Mouse (Mus musculus) neural tube, embryonic 11.5 days (tissue): ENCODE measurements around the gene Hmgcl. TPM values are rescaled to one million over a fixed set of nuclear protein-coding genes. Genes with fewer than 3 reads are reported as not detected.
"Not testable (repeated sequence)": the region's sequence is repeated elsewhere in the genome, so short reads cannot be mapped to it uniquely, and the experiment has no call there.

ENCODE experiments used
- ATAC-seq: fragments of 200-750 bp; cut with Nextera tagmentation; 2 replicates; pipeline ENCODE4 v1.8.0; 2017; ENCODE audit warnings: moderate number of reproducible peaks, mild to moderate bottlenecking, moderate TSS enrichment, moderate library complexity; ENCODE audit not compliant: insufficient read depth, low FRiP score, low TSS enrichment
- DNase-seq: peaks from one replicate; pipeline ENCODE4 v3.0.0-alpha.2; 2015; ENCODE audit warnings: low spot score
- H3K27ac ChIP-seq: fragments of 300-500 bp; sonication (generic); 2 replicates; pipeline ENCODE4 v1.5.1; 2014; ENCODE audit warnings: low read depth, mild to moderate bottlenecking, low read length
- H3K27me3 ChIP-seq: fragments of 300-500 bp; sonication (generic); 2 replicates; pipeline ENCODE4 v1.6.1; 2014; ENCODE audit warnings: mild to moderate bottlenecking, low read length, mixed read lengths; ENCODE audit not compliant: control insufficient read depth, insufficient read depth
- H3K36me3 ChIP-seq: fragments of 300-500 bp; sonication (generic); 2 replicates; pipeline ENCODE4 v1.6.1; 2014; ENCODE audit warnings: mild to moderate bottlenecking, low read length, moderate library complexity, mixed read lengths; ENCODE audit not compliant: control insufficient read depth, insufficient read depth
- H3K4me1 ChIP-seq: fragments of 300-500 bp; sonication (generic); 2 replicates; pipeline ENCODE4 v1.6.1; 2014; ENCODE audit warnings: low read length, mixed read lengths; ENCODE audit not compliant: control insufficient read depth, insufficient read depth
- H3K4me2 ChIP-seq: fragments of 300-500 bp; sonication (generic); 2 replicates; pipeline ENCODE4 v1.6.1; 2014; ENCODE audit warnings: low read depth, mild to moderate bottlenecking, moderate library complexity
- H3K4me3 ChIP-seq: fragments of 300-500 bp; sonication (generic); 2 replicates; pipeline ENCODE4 v1.5.1; 2014; ENCODE audit warnings: low read depth, low read length
- H3K9ac ChIP-seq: fragments of 300-500 bp; sonication (generic); 2 replicates; pipeline ENCODE4 v1.6.1; 2014; ENCODE audit warnings: mild to moderate bottlenecking, low read length
- H3K9me3 ChIP-seq: fragments of 300-500 bp; sonication (generic); 2 replicates; pipeline ENCODE4 v1.6.1; 2016; ENCODE audit warnings: low read length; ENCODE audit not compliant: control insufficient read depth
- WGBS: fragments of 180-500 bp; shearing (Covaris S2); extraction: QIAGEN DNeasy Blood & Tissue Kit; methylation state at CpG from one replicate; pipeline ENCODE4 v1.1.7; 2014; 5-methylcytosine and 5-hydroxymethylcytosine counted together
- polyA plus RNA-seq: library from polyadenylated mRNA; unstranded; fragments of >200 nt; fragmentation: Nextera tagmentation; extraction: Ambion mirVana; gene quantifications from 2 replicates; pipeline ENCODE4 v1.2.1, GENCODE M21; 2014

Hmgcl gene
- polyA plus RNA-seq, 1 experiment from 2014 or later = 62.7 TPM

DNA sequence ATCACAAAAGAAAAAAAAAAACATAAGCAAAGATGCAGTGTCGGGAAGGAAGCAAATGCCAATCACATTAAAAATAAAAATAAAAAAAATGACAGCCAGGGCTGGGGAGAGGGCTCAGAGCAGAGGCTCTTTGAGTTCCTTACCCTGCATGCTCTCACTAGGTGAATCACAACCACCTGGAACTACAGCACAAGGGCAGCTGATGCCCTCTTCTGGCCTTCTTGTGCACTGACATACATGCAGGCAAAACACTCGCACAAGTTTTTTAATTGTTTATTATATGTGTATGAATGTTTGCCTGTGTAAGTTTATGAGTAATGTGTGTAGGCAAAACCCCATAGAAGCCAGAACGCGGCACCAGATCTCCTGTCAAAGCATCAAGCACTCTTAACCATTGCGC lies 14.4 kb upstream of the Hmgcl start:
- DNase-seq = no peak
- Histone ChIP-seq H3K4me3 (no peak overlapping the region), H3K27me3 (no peaks in the 10 kb centered on the region), H3K27ac (no peak overlapping the region), H3K4me2 (no peak overlapping the region), H3K36me3 (peaks cover 2% of the 10 kb centered on the region; the same call in 1 of the 2 replicates), H3K9me3 (no peaks in the 10 kb centered on the region), H3K4me1 (no peaks in the 10 kb centered on the region), H3K9ac (no peak overlapping the region)
- no peak for ATAC-seq
- 60% methylated on average over 5 of the region's 5 CpGs for WGBS

GRCm38 (mm10) chr4:135934708-135935500 lies 11.3 kb upstream of the Hmgcl start:
- Histone ChIP-seq H3K4me2 (no peak overlapping the region), H3K4me1 (no peaks in the 10 kb centered on the region), H3K9me3 (no peaks in the 10 kb centered on the region), H3K9ac (no peak overlapping the region), H3K36me3 (peaks cover 2% of the 10 kb centered on the region; the same call in 1 of the 2 replicates), H3K4me3 (no peak overlapping the region), H3K27me3 (no peaks in the 10 kb centered on the region), H3K27ac (no peak overlapping the region)
- 66% methylated on average over 12 of the region's 12 CpGs for WGBS
- DNase-seq (peak; percentile 30), ATAC-seq (no peak)

GRCm38 (mm10) chr4:135935502-135935901 lies 10.7 kb upstream of the Hmgcl start:
- Histone ChIP-seq H3K27me3 (no peaks in the 10 kb centered on the region), H3K4me1 (no peaks in the 10 kb centered on the region), H3K4me3 (no peak overlapping the region), H3K27ac (no peak overlapping the region), H3K9me3 (no peaks in the 10 kb centered on the region), H3K9ac (no peak overlapping the region), H3K36me3 (peaks cover 2% of the 10 kb centered on the region; the same call in 1 of the 2 replicates), H3K4me2 (no peak overlapping the region)
- DNase-seq (no peak), ATAC-seq (no peak)
- 78% methylated on average over 5 of the region's 5 CpGs for WGBS

DNA sequence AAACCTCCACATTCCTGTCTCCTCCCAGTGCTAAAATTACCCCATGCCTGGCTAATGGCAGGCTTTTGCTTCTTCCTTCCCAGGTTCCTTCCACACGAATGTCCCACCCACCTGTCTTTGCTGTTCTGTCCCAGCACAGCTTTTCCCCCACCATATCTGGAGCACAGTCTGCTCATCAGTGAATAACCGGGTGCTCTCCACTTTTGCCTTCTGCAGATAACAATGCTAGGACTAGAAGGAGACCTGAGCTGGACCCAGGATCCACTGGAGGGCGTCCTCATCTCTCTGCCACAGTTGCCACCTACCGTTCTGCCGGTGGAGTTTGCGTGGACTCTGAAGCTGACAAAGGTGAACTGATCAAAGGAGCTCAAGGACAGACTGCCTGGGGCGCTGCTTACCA lies 7.4 kb upstream of the Hmgcl start:
- DNase-seq (no peak), ATAC-seq (no peak)
- Histone ChIP-seq H3K4me1 (no peaks in the 10 kb centered on the region), H3K9me3 (no peaks in the 10 kb centered on the region), H3K9ac (no peak overlapping the region), H3K4me2 (no peak overlapping the region), H3K27me3 (no peaks in the 10 kb centered on the region), H3K4me3 (no peak overlapping the region), H3K36me3 (peaks cover 3% of the 10 kb centered on the region), H3K27ac (no peak overlapping the region)
- WGBS = 78% methylated on average over 7 of the region's 7 CpGs

DNA sequence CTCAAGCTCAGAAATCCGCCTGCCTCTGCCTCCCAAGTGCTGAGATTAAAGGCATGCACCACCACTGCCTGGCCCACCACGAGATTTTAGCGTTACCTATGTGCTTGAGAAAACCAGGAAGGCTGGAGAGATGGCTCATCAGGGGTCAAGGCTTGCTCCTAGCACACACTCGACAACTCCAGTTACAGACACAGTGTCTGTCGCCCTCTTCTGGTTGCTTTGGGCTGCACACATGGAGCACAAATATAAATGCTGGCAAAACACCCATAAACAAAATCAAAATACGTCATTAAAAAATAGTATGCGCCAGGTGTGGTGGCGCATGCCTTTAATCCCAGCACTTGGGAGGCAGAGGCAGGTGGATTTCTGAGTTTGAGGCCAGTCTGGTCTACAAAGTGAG lies 5.2 kb upstream of the Hmgcl start:
- not testable (repeated sequence) for ATAC-seq, H3K27me3 ChIP-seq, H3K9me3 ChIP-seq, H3K4me1 ChIP-seq, H3K9ac ChIP-seq, H3K4me3 ChIP-seq, H3K27ac ChIP-seq, H3K36me3 ChIP-seq, H3K4me2 ChIP-seq, DNase-seq
- 84% methylated on average over 8 of the region's 8 CpGs for WGBS

- ATAC-seq (no peak), DNase-seq (no peak)
- no peak overlapping the region for H3K4me3 ChIP-seq
- peaks cover 7% of the 10 kb centered on the region for H3K4me1 ChIP-seq
- WGBS = 89% methylated on average over 6 of the region's 6 CpGs
- no peak overlapping the region for H3K27ac ChIP-seq
- peaks cover 3% of the 10 kb centered on the region for H3K36me3 ChIP-seq
- no peak overlapping the region for H3K4me2 ChIP-seq
- H3K27me3 ChIP-seq = no peaks in the 10 kb centered on the region
- no peak overlapping the region for H3K9ac ChIP-seq
- H3K9me3 ChIP-seq = no peaks in the 10 kb centered on the region
Measured at GRCm38 (mm10) chr4:135942193-135942592, 4.1 kb upstream of the Hmgcl start.

- Histone ChIP-seq H3K27me3 (no peaks in the 10 kb centered on the region), H3K9ac (no peak overlapping the region), H3K9me3 (no peaks in the 10 kb centered on the region), H3K4me1 (peaks cover 7% of the 10 kb centered on the region), H3K4me2 (no peak overlapping the region), H3K36me3 (peaks cover 3% of the 10 kb centered on the region), H3K4me3 (no peak overlapping the region), H3K27ac (no peak overlapping the region)
- DNase-seq (no peak), ATAC-seq (no peak)
- 70% methylated on average over 4 of the region's 4 CpGs for WGBS
Measured at GRCm38 (mm10) chr4:135943389-135943788, 2.9 kb upstream of the Hmgcl start.

- Histone ChIP-seq H3K4me1 (peaks cover 7% of the 10 kb centered on the region), H3K4me3 (peak overlapping the region; percentile 87), H3K9me3 (no peaks in the 10 kb centered on the region), H3K27ac (no peak overlapping the region), H3K9ac (peak overlapping the region; percentile 78; the same call in 1 of the 2 replicates), H3K27me3 (no peaks in the 10 kb centered on the region), H3K4me2 (peak overlapping the region; percentile 90), H3K36me3 (peaks cover 3% of the 10 kb centered on the region)
- 76% methylated on average over 10 of the region's 10 CpGs for WGBS
- ATAC-seq (peak; percentile 35; the same call in 1 of the 2 replicates), DNase-seq (no peak)
Measured at GRCm38 (mm10) chr4:135945706-135946105, 542 bp upstream of the Hmgcl start.
